Mouse (Mus musculus): Measurements from ENCODE around the gene Mfap2.

Mfap2 gene

GRCm38 (mm10) chr4:141010118-141010517 is at the start of gene Mfap2:
Mfap2 (plus strand) TSS chr4:141010418.
- DNase-seq (ENCODE audit: low read depth, low spot score) = no peak

GRCm38 (mm10) chr4:140960781-140961466 is 49.3 kb upstream of the Mfap2 start, which contains the start of gene Sdhb:
Sdhb (plus strand) TSS chr4:140961203.
- DNase-seq (ENCODE audit: low read depth, low spot score) = peak; percentile 99

- no peak for DNase-seq (ENCODE audit: low read depth, low spot score)
Measured at GRCm38 (mm10) chr4:140961467-140962206, 48.6 kb upstream of the Mfap2 start.

GRCm38 (mm10) chr4:140962207-140962909 is 47.9 kb upstream of the Mfap2 start:
- DNase-seq (ENCODE audit: low read depth, low spot score) = no peak

DNA sequence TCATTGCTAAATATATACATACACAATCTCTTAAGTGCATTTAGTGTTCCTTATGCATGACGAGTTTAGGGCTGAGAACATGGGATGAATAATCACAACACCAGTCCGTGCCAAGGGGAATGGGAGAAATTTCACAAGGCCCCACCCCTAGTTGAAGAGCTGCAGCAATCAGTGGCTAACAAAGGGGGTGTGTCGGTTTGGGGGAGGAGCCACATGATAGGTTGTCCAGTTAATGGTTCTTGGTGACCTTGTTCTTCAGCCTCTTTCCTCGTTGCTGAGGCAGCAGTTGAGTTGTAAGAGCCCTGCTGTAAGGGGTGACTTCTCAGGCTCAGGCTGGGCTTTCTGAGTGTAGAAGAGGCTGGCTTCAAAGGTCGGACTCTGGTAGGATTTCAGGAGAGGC is 47.3 kb upstream of the Mfap2 start:
- DNase-seq (ENCODE audit: low read depth, low spot score) = peak; percentile 74

DNA sequence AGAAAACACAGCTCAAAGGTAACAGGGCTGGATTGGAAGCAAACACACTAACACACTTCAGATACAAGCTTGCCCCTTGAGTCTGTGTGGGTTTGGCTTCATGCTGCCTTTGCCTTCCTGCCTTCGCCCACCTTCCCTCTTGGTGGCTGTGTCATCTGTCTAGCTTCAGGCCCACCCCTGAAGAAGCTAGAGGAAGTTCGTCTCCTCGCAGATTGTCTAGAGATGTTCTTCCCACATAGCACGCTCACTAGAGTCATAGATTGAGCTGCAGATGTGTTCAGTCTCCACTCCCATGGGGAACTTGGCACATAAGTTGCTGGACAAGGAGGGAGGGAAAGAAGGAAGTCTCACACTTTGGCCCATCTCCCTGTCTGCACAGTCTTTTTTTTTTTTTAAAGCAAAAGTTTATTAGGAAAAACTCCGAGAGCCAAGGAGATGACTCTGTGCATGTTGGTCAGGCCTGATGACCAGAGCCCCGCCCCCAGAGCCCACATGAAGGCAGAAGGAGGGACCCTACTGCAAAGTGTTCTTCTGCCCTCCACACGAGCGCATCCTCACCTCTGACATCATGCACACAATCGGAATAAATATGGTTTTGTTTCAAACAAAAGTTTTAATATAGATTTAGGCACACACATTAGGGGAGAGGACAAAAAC is 46.1 kb upstream of the Mfap2 start:
- DNase-seq (ENCODE audit: low read depth, low spot score) = no peak

DNA sequence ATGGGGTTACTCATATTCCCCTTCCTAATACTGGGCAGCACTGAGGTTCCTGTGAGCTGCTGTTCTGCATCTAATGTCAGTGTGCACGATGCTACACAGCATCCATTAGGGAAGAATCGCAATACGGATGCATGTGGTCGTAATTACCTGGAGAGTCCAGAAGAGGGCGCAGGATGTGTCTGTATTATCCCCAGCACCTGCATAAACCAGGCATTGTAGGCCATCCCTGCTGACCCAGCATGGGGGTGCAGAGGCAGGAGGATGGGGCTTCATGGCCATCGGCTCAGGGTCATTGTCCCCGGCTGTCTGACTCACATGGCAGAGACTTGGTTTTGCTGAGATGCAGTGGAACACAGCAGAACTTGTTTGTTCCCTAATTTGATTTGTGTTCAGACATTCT is 45.6 kb upstream of the Mfap2 start:
- DNase-seq (ENCODE audit: low read depth, low spot score) = peak; percentile 74

- no peak for DNase-seq (ENCODE audit: low read depth, low spot score)
Measured at GRCm38 (mm10) chr4:140967386-140968159, 42.6 kb upstream of the Mfap2 start.

- no peak for DNase-seq (ENCODE audit: low read depth, low spot score)
Measured at GRCm38 (mm10) chr4:140971691-140972090, 38.5 kb upstream of the Mfap2 start.

DNA sequence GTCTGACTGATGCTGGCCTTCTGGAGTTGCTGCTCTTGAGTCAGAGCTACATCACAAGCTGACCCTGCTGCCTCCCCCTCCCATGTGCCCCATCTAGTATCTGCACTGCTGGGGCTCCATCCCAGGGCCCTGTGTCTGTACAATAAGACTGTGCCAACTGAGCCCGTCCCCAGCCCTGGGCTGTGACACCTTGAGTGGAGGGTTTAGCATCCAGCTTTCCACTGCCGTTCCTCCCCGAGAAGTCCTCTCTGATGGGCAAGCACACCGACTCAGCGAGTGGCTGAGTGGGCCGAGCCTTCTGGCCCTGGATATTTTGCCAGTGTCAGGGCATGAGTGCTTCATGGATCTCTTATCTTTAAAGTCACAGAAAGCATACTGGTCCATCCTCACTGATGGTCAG is 35.8 kb upstream of the Mfap2 start:
- no peak for DNase-seq (ENCODE audit: low read depth, low spot score)

GRCm38 (mm10) chr4:140975356-140975755 is 34.9 kb upstream of the Mfap2 start:
- no peak for DNase-seq (ENCODE audit: low read depth, low spot score)

GRCm38 (mm10) chr4:140977278-140977677 is 32.9 kb upstream of the Mfap2 start:
- no peak for DNase-seq (ENCODE audit: low read depth, low spot score)

GRCm38 (mm10) chr4:140977886-140978692 is 32.1 kb upstream of the Mfap2 start:
- DNase-seq (ENCODE audit: low read depth, low spot score) = no peak

- peak; percentile 48 for DNase-seq (ENCODE audit: low read depth, low spot score)
Measured at GRCm38 (mm10) chr4:140981605-140982004, 28.6 kb upstream of the Mfap2 start.

DNA sequence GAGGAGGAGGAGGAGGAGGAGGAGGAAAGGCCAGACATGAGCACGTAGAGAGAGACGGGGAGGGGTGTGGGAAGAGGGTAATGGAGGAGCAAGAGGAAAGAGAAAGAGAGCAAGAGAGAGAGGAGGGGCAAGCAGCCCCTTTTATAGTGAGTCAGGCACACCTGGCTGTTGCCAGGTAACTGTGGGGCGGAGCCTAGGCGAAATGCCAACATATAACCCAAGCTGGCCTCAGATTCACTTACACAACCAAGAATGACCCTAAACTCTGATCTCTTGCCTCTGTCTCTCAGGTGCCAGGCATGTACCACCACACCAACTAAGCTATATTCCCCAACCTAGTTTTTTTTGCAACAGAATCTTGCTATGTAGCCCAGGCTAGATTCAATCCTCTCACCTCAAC is 27.4 kb upstream of the Mfap2 start:
- no peak for DNase-seq (ENCODE audit: low read depth, low spot score)

- peak; percentile 94 for DNase-seq (ENCODE audit: low read depth, low spot score)
Measured at GRCm38 (mm10) chr4:140983442-140983841, 26.8 kb upstream of the Mfap2 start.

- DNase-seq (ENCODE audit: low read depth, low spot score) = no peak
Measured at GRCm38 (mm10) chr4:140984544-140984943, 25.7 kb upstream of the Mfap2 start.

DNA sequence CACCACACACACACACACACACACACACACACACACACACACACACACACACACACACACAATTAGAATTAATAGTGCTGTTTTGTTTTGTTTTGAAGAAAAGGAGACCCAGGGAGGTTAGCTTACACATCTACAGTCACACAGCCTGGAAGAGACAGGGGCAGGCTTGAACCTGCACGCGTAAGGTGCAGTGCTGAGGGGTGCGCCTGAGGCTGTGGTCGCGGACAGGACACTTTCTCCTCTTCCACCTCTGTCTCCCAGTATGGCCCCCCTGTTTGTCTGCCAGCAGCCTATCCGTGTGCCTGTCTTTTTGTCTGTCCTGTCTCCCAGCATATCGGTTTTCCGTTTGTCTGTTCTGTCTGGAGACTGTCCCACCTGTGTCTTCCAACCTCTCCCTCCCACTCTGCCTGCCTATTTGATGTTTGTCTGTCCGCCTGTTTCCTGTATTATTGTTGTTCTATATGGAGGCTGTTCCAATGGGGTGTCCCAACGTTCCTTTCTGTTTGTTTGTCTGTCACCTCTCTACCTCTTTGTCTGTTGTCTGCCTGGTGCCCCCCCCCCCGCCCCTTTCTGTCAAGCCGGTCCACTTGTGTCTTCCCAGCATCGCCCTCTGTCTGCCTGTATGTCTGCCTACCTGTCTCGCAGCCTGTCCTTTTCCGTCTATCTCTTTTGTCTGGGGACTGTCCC is 24.1 kb upstream of the Mfap2 start:
- no peak for DNase-seq (ENCODE audit: low read depth, low spot score)

DNA sequence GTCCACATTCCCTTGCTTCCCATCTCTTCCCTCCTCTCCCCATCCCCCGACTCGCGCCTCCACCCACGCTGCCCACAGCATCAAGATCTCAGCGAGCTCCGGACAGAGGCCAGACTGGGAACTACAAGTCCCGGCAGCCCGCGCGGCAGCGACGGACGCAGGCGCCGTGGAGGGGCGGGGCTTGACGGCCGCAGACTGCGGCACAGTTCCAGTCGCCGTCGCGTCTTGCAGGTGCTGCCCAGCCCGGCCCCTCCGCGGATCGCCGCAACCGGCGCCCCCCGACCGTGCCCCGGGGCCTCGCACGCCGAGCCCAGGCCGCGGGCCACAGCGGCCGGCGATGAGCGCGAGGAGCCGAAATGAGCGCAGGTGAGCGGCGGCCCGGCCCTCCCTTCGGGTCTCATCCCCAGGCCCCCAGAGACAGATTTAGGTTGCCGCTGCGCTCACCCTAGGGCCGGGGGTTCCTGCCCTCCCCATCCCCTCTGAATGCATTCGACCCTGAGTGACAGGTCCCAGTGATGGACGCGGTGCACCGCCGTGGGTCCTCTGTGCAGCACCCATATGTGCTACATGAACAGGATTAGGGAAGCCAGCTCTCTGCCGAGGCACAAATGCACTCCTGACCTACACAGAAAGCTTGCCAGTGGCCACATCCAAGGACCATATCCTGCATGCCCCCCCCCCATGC is 23.4 kb upstream of the Mfap2 start, which contains the start of gene Atp13a2:
TSS of gene Atp13a2 (plus strand) at position 163 of the 685 bp plus-strand sequence.
- peak; percentile 93 for DNase-seq (ENCODE audit: low read depth, low spot score)

Data from A20 (cell line).